Mouse (Mus musculus): Measurements from ENCODE around the gene Tjap1.

- TF ChIP-seq CTCF (IDR thresholded peaks at IDR 0.05; ENCODE audit: borderline replicate concordance, insufficient read depth, low read depth, low read length) (no peak), POLR2A (IDR thresholded peaks at IDR 0.05; ENCODE audit: borderline replicate concordance, insufficient read depth, low read length) (no peak)
Measured at GRCm38 (mm10) chr17:46315813-46316212, 33.0 kb upstream of the Tjap1 start.

Data from cerebellum, adult 2 months (tissue).